Mouse (Mus musculus) adrenal gland, postnatal 36 days (tissue): ENCODE results near the gene Tldc1. TPM values are rescaled to one million over a fixed set of nuclear protein-coding genes. Genes with fewer than 3 reads are reported as not detected.

Experiments used
- DNase-seq, 2 experiments: peaks; one replicate each; pipeline ENCODE4 v3.0.0; 2021; ENCODE audit warnings: mixed read lengths in 1 of 2
- total RNA-seq, 2 experiments: library from RNA; stranded (reverse); gene quantifications; 2 replicates each; pipeline ENCODE4 v1.2.3; 2021

Gene Tldc1
- total RNA-seq, 2 experiments from 2014 or later, result 11.0 to 17.4 TPM

GRCm38 (mm10) chr8:119722348-119722747 lies 55.9 kb downstream of the Tldc1 start:
- DNase-seq, result no peak

- peak; percentile 35 to 57 for DNase-seq
Observed at GRCm38 (mm10) chr8:119719011-119719501, 59.2 kb downstream of the Tldc1 start.

- DNase-seq, result peak in 1 of 2 experiments; percentile 23
Observed at GRCm38 (mm10) chr8:119717765-119718164, 60.5 kb downstream of the Tldc1 start.

GRCm38 (mm10) chr8:119716730-119717299 lies 61.4 kb downstream of the Tldc1 start:
- DNase-seq, result no peak

- peak; percentile 78 to 81 for DNase-seq
Observed at GRCm38 (mm10) chr8:119715221-119715620, 63.0 kb downstream of the Tldc1 start.

- no peak for DNase-seq
Observed at GRCm38 (mm10) chr8:119713421-119713820, 64.8 kb downstream of the Tldc1 start.

- DNase-seq, result peak; percentile 67 to 72
Observed at GRCm38 (mm10) chr8:119712226-119712625, 66.0 kb downstream of the Tldc1 start.

Other genes with a start within 250 kb of the Tldc1 start
- 100 to 1,000 TPM in 1 of 2 experiments, 10 to 100 TPM in 1; 89.2 to 106 TPM for gene Mbtps1, start 219.7 kb downstream of the Tldc1 start, total RNA-seq
- gene Hsdl1, start 203.2 kb downstream of the Tldc1 start, total RNA-seq, result 10 to 100 TPM; 22.7 to 52.4 TPM
- gene Dnaaf1, start 203.2 kb downstream of the Tldc1 start, total RNA-seq, result under 1 TPM in 1 of 2 experiments, not detected in 1; 0.10 TPM
- 10 to 100 TPM; 11.4 to 12.5 TPM for gene Taf1c, start 173.2 kb downstream of the Tldc1 start, total RNA-seq
- gene Adad2, start 165.7 kb downstream of the Tldc1 start, total RNA-seq, result not detected
- gene Kcng4, start 142.7 kb downstream of the Tldc1 start, total RNA-seq, result under 1 TPM; 0.30 to 0.33 TPM
- gene Wfdc1, start 112.1 kb downstream of the Tldc1 start, total RNA-seq, result 10 to 100 TPM in 1 of 2 experiments, 1 to 10 TPM in 1; 9.7 to 15.6 TPM
- under 1 TPM; 0.17 to 0.46 TPM for gene Atp2c2, start 78.4 kb downstream of the Tldc1 start, total RNA-seq
- 10 to 100 TPM; 44.4 to 51.3 TPM for gene Cotl1, start 62.1 kb upstream of the Tldc1 start, total RNA-seq
- gene Klhl36, start 83.8 kb upstream of the Tldc1 start, total RNA-seq, result 1 to 10 TPM; 5.0 to 10.0 TPM
- gene Usp10, start 131.9 kb upstream of the Tldc1 start, total RNA-seq, result 100 to 1,000 TPM; 100 to 113 TPM
- gene Gm20388, start 132.4 kb upstream of the Tldc1 start, total RNA-seq, result 1 to 10 TPM; 2.4 to 7.4 TPM
- gene Crispld2, start 214.0 kb upstream of the Tldc1 start, total RNA-seq, result 10 to 100 TPM in 1 of 2 experiments, 1 to 10 TPM in 1; 7.8 to 19.4 TPM